Mouse (Mus musculus) B cell, adult 2 months (primary cell): ENCODE results near the gene Sh2d6.

Experiments used
- DNase-seq, 2 experiments: peaks; one replicate each; pipeline ENCODE4 v3.0.0; 2022

The Sh2d6 gene

DNA sequence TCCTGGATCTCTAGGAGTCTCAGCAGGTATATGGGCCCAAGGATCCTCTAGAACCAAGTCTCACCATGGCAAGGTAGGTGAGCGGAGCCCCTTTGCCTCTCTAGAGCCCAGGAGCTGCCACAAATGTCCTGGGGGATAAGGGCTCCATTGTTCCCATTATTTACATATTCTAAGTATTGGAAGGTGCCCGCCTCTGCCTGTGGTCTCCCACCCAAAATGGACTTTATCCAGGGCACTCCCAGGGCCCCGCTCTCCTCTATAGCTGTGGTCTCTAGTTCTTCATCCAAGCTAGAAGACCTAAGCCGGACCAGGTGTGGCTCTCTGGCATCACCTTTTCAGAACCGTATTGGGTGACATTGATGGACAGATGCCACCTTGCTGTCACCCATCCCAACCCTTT, at the start of gene Sh2d6:
Gene Sh2d6, minus strand, starts transcription at position 101 of the 400 bp plus-strand sequence.
- DNase-seq, result no peak

DNA sequence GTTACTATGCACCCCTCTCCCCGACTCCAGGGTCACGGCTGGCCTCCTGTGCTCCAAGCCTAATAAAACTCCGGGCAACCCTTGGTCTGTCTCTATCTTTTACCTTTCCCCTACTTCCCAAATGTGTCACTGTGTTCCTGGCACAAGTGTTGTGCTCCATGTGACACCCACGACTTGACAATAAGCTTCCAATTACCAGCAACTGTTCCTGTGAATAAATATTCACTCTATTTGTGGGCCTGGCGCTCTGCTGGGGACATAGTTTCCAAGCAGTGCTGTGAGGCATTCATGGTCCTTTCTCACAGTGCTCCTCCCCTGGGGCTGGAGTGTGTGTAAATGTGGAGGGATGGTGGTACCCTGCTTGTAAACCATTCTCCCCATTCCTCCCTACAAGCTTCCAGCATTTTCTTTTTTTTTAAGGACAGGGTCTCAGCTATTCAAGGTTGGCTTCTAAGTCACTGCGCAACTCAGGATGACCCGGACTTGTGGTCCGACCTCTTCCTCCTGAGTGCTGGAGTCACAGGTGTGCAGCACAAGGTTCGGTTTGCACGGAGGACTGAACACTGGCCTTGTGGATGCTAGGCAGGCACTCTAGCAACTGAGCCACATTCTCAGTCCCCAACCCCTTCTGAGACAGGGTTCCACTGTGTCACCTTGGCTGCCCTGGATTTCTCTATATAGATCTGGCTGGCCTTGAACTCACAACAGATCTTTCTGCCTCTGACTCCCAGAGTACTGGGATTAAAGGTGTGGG, 49.3 kb upstream of the Sh2d6 start:
- DNase-seq, result no peak

- no peak for DNase-seq
Observed at GRCm38 (mm10) chr6:72568736-72569135, 47.2 kb upstream of the Sh2d6 start.

GRCm38 (mm10) chr6:72567508-72567907, 46.0 kb upstream of the Sh2d6 start:
- DNase-seq, result no peak

DNA sequence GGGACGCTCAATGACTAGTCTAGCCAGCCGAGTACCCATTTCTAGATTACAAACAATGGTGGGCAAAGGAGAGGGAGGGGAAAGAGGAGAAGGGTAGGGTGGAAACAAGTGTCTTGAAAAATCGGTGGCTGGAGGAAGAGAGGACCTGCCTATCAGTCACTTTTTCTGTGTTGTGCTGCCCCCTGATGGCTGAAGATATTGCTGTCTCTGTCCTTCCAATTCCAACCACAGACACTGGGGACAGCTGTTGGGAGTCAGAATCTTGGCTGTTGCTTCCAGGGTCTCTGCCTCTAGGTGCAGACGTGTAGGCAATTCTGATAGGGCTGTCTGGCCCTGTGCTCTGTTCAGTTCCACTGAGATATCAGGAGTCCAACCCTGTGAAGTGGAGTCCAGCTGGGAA, 44.5 kb upstream of the Sh2d6 start:
- DNase-seq, result peak; percentile 90 to 92

GRCm38 (mm10) chr6:72565506-72565905, 44.0 kb upstream of the Sh2d6 start:
- DNase-seq, result no peak

- DNase-seq, result no peak
Observed at GRCm38 (mm10) chr6:72562894-72563293, 41.4 kb upstream of the Sh2d6 start.

DNA sequence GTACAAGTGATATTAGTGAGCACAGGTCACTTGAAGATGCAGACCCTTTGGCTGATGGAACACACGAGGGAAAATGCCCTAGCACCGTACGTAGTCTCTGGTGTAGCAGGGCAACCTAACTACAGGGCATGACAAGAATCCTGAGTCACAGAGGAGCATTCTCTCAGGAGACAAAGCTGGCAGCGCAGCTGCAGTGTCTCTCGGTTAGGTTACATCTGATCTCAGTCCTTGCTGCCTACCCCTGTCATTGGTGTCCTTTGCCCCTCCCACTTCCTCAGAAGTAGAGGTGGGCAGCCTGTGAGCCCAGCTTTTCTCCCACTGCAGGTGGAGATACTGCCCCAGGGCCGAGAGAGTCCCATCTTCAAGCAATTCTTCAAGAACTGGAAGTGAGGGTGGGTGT, 41.0 kb upstream of the Sh2d6 start:
- no peak for DNase-seq

GRCm38 (mm10) chr6:72560801-72561200, 39.3 kb upstream of the Sh2d6 start:
- no peak for DNase-seq

DNA sequence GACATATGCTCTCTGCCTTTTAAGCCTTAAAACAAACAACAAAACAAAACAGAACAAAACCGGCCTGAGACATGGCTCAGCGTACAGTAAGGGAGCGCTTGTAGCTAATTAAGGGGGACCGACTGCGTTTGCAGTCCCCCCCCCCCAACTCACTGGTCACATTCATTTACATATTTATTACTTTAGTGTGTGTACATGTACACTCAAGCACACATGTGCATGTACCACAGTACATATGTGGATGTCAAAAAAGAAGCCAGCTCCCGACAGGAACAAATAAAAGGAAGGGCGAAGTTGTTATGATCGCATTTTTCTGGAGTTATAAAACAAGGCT, 31.5 kb upstream of the Sh2d6 start:
- DNase-seq, result no peak

GRCm38 (mm10) chr6:72552171-72553078, 30.9 kb upstream of the Sh2d6 start:
- DNase-seq, result peak; percentile 48 to 57

DNA sequence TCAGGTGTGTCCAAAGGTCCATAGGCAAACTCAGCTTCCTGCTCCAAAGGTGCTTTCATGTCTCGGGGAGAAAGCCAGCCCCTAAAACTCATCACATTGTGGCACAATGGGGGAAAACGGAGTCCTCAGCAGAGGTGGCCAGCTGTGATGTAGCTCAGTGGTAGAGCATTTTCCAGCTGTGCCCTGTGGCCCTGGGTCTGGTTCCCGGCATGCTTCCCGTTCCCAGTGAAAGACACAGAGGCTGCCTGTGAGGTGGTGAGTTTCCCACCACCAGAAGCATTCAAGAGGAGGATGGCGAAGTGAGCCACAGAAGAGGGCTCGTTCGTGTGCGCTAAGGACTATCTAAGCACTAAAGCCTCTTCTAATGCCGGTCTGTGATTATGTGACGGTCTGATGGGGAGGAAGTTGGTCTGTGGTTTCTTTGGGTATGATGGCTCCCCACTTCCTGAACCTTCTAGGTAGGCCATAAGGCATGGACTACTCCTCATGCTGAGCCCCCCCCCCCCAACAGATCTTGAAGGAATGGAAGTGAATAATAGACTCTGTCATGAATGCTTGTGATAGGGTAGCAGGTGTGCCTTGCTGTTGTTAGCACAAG, 29.1 kb upstream of the Sh2d6 start:
- peak; percentile 45 for DNase-seq

DNA sequence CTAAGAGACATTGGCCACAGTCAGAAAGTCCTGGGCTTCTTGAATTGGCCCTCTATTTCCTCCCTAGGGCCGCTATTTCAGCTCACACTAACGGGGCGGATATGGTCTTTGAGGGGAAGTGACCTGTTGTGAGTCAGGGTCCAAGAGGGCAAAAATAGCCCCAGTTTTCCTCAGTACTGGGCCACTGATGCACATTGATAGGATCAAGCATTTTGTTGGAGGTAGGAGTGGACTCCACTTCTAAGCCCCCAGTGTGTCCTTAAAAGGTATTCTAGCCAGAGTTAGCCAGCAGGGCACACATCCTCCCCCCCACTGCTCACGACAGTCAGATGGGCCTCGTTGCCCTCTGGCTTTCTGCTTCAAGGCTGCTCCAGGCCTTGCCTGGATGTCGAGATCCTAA, 28.5 kb upstream of the Sh2d6 start:
- peak; percentile 32 to 40 for DNase-seq

DNA sequence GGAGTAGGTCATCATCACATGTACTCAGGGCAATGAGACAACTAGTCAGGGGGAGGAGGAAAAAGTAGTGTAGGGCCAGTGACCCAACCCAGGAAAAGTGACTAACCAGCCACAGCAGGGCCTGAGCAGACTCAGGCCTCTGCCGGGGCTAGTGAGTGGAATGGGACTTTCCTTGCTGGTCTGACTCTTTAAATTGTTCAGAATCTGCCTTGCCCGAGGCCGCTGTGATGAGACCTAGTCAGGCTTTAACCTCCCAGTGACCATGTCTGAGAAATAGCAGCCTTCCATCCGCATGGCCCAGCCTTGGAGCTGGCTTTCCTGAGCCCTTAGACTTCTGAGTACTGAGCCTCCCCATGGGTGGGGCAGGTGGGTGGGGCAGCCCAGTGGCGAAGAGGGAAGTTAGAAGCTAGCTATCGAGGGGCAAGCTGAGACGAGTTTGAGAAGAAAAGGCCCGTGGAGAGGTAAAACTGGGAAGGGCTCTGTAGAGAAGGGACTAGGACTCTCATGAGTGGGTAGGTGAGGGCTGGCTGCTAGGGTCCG, 27.6 kb upstream of the Sh2d6 start:
- peak; percentile 78 to 81 for DNase-seq

DNA sequence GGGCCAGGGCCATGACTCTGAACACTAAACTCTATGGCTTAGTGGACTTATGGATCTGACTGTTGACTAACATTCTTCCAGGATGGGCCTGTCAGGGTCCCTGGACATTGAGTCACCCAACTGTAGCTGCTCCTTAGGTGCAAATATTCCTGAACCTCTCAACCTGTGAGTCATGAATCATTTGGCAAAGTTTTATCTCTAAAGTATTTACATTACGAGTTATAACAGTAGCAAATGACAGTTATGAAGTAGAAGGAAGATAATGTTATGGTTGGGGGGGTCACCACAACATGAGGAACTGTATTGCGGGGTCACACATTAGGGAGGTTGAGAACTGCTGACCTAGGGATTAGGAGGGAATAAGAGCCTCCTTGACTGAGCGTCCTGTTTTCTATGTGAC, 26.4 kb upstream of the Sh2d6 start:
- DNase-seq, result no peak

DNA sequence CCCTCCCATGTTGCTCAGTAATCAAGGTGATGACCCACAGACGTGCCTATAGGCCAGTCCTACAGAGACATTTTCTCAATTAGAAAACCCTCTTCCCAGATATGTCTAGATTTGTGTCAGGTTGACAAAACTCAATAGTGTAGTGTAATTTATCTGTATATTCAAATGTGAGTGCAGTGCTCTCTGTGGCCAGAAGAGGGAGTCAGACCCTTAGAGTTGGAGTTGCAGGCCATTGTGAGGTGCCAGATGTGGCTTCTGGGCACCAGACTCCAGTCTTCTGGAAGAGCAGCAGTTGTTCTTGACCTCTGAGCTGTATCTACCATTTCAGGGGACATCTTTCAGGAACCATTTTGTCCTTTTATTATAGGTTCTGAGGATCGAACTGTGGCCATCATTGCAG, 25.6 kb upstream of the Sh2d6 start:
- peak in 1 of 2 experiments; percentile 20 for DNase-seq

- DNase-seq, result no peak
Observed at GRCm38 (mm10) chr6:72545377-72545776, 23.9 kb upstream of the Sh2d6 start.

GRCm38 (mm10) chr6:72544283-72544987, 22.9 kb upstream of the Sh2d6 start, which contains the start of gene Capg:
Gene Capg (plus strand): TSS chr6:72544391.
- DNase-seq, result peak; percentile 83 to 85

DNA sequence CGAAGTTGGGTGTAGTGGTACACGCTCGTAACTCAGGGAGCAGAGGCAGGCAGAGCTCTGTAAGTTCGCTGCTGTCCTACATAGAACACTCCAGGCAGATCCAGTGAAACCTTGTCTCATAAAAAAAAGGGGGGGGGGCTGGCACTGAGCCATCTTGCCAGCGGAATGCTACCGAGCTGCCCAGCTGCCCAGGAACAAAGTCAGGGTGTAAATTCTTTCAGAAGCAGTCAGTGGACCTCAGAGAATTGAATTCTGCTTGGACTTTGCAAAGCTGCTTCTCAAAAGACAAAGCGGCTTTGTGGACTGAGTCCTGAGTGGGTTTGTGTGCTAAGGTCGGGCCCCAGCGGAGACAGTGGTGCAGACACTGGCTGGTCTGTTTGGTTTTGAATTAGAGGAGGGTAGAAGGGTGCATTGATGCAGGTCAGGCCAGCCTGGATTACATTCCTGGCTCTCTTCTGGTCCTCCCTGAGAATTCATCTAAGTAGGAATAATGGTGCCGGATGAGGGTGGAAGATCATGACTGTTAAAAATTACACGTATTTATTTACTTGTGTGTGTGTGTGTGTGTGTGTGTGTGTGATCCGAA, 21.9 kb upstream of the Sh2d6 start:
- no peak for DNase-seq

DNA sequence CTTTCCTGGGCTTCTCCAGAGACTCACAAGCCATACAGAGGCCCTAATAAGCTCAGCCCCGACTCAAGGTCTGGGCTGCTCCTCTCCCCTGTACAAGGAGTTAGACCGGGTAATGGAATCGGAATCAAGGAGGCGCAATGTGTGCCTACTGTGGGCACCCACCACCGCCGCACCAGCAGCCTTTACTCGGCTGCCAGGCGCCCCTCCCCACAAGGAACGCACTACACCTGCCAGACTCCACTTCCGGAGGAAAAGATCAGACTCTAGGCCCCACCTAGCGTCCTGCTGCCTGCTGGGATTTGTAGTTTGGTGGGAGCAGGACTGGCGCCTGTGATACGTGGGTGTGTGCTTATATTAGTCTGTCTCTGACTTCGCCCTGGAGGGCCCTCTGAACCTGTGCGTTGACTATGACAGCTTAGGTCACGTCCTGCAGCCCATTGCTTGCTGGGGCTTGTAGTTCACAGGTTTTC, 17.1 kb upstream of the Sh2d6 start:
- DNase-seq, result peak; percentile 83 to 86

DNA sequence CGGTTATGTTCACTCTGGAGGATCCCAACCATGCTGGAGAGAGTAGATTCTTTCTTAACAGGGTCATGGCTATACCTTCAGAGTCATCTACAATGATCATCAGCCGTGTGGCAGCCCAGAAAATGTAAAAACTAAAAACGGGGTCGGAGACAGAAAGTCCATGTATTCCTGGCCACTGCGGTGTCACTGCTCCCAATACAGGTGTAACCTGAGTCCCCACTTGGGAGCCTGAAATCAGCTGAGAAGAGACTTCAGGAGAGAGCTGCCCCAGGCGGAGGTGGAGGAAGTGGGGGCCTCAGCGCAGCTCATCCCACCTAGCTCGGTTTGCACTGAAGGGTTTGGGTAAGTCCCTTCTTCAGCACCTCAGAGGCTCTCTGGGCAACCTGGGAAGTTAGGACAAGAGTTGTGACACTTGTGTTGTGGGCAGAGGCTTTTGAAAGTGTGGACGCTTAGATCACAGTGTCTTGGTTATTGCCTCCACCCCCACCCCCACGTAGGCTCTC, 16.5 kb upstream of the Sh2d6 start:
- DNase-seq, result no peak

GRCm38 (mm10) chr6:72535165-72535564, 13.7 kb upstream of the Sh2d6 start:
- DNase-seq, result peak; percentile 95
